Mouse (Mus musculus) layer of hippocampus, adult 11-12 months (tissue): Measurements from ENCODE around the gene Fkbp4.

ENCODE experiments used
- DNase-seq: peaks from one replicate; pipeline ENCODE4 v3.0.0; 2022; ENCODE audit warnings: low spot score

Fkbp4 gene

GRCm38 (mm10) chr6:128438317-128438870 is at the start of gene Fkbp4:
Gene Fkbp4, minus strand, starts transcription at chr6:128438677.
- DNase-seq: peak; percentile 90

GRCm38 (mm10) chr6:128487736-128488135 is 49.3 kb upstream of the Fkbp4 start:
- DNase-seq: no peak

GRCm38 (mm10) chr6:128479463-128480454 is 41.3 kb upstream of the Fkbp4 start:
- peak; percentile 98 for DNase-seq

DNA sequence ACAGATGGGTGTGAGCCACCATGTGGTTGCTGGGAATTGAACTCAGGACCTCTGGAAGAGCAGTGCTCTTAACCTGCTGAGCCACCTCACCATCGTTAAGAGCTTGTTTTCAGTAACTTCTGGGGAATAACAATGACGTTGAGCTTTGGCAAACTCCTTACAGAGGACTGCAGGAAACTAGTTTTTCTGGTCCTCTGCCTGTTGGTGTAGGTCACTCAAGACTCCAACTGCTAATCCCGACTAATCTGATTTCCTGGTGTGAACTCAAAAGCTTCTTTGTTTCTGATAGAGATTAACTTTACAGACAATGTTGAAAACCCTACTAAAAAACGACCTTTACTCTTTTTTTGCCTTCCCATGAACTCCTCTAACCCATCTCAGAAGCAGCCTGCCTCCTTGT is 39.0 kb upstream of the Fkbp4 start:
- DNase-seq: no peak

GRCm38 (mm10) chr6:128474112-128474511 is 35.6 kb upstream of the Fkbp4 start:
- no peak for DNase-seq

GRCm38 (mm10) chr6:128469451-128469850 is 31.0 kb upstream of the Fkbp4 start:
- no peak for DNase-seq

- no peak for DNase-seq
Observed at GRCm38 (mm10) chr6:128467298-128467697, 28.8 kb upstream of the Fkbp4 start.

- DNase-seq: no peak
Observed at GRCm38 (mm10) chr6:128466563-128466962, 28.1 kb upstream of the Fkbp4 start.

DNA sequence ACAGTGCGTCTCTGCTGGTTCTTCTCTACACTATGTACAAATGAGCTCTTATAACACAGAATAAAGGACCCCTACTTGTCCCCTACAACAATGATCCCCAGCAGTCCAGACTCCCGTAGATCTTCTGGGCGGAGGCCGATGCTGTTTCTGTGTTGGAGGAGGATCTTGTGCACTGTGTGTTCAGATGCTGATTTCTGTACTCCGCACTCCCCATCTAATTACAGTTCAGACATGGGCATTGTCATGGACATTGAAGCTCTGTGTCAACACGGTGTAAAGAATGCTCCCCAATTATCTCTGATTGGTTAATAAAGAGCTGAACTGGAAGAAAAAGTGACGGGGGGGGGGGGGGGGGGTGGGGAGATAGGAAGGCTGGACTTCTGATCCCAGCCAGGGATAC is 27.6 kb upstream of the Fkbp4 start:
- DNase-seq: no peak

DNA sequence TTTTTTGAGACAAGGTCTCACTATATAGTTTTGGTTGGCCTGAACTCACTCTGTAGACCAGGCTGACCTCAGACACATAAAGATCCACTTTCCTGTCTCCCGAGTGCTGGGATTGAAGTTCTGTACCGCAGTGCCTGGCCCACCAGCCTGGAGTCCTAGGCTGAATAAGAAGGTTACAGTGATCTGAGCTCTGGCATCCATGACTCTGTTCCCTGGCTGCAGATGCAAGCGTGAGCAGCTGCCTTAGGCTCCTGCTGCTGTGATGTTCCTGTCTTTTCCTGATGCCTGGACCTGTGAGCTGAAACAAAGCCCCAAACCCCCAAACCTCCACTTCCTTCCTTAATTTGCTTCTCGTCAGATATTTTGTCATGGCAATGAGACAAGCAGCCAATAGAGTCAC is 26.5 kb upstream of the Fkbp4 start:
- DNase-seq: no peak

DNA sequence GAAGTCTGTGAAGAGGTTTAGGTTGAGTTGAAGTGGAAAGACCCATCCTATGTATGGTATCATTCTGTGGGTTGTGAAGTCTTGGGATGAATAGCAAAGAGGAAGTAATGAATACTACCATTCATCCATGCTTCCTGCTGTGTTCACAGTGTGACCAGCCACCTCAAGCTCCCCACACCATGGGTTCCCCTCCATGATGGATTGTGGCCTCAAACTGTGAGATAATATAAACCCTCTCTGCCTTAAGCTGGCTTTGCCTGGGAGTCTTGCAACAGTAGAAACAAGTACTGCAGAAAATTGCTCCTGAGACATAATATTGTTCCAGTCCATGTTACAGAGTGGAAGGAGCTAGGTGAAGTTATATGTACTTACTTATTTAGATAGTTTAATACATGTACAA is 23.1 kb upstream of the Fkbp4 start:
- DNase-seq: no peak

DNA sequence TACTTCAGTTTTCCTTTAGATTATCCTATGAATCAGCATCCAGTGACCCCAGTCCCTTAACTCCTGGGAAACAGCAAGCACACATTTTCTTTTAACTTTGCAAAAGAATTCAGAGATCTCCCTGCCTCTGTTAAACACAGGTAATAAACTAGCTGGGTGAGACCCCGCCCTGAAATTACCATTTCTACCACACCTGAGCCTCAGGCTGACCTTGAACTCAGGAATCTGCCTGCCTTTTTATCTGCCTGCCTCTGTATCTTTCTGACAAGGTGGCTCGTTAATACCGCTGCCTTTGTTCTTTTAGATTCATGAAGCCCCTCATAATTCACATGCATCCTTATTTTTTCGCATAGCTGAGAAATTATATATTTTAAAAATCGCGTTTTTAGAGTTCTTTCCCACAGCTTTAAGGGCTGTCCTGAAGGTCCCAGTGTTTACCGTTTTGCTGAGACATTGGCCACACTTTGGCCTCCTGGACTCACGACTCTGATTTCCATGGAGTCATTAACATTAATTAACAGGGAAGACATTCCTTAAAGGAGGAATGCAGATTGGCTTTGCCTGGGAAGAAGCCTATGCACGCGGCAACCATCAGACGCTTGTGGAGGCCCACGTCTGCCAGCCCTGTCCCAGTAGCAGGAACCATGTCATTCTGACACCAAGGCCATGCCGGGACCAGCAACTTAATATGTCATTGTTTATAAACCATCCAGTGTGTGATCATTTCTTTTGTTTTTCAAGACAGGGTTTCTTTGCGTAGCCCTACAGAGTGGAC is 22.4 kb upstream of the Fkbp4 start:
- no peak for DNase-seq

DNA sequence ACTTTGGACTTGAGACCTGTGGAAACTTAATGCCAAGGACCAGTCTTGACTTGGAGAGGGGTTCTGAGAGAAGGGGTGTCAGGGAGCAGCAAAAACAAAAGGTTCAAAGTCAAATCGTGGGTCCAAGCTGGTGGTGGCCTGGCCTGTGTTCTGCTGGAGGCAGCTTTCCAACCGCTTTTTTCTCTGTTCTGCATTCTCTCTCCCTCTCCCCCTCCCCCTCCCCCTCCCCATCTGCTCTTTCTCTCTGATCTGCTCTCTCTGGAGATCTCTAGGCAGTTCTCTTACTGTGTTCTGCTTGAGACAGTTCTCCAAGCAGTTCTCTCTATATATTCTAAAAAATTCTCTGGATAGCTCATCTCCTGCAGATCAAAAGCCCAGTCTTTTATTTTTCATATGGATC is 21.8 kb upstream of the Fkbp4 start:
- DNase-seq: no peak

GRCm38 (mm10) chr6:128457186-128457585 is 18.7 kb upstream of the Fkbp4 start:
- DNase-seq: no peak

- DNase-seq: peak; percentile 41
Observed at GRCm38 (mm10) chr6:128455835-128456605, 17.5 kb upstream of the Fkbp4 start.

DNA sequence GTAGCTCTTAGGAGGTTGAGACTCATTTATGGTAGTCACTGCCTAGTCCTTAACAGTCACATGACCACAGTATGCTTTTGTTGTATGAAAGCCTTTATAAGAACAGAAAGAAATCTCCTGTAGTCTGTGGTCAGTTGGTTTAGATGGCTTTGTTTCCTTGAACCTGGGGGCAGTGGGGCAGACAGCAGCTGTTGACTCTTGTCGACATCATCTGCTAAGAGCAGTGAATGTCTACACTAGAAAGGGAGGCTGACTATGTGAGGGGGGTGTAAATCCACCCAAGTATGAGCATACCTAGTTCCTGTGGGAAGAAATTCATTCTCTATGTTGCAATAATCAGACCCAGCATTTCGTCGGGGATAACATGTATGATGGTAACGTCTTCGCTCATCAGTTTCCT is 8.6 kb upstream of the Fkbp4 start:
- no peak for DNase-seq

- DNase-seq: peak; percentile 71
Observed at GRCm38 (mm10) chr6:128445761-128446535, 7.5 kb upstream of the Fkbp4 start.

DNA sequence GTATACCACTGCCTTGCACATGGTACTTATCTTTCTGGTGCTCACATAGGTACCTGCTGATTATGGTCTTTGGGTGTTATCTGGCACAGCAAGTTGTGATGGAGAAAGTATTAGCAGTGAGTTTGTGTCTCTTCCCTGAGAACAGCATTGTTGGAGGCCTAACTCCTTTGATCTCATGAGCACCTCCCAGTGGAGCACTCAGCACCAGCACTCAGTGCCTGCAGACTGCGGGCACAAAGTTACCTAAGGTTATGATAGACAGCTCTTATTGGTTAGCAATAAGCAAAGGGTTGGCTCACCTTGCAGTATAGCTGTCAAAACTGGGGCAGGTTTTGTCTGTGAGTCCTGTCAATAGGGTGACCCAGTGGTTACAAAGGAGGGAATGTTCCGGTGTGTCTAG is 1.8 kb upstream of the Fkbp4 start:
- DNase-seq: no peak

GRCm38 (mm10) chr6:128438871-128439341 is 429 bp upstream of the Fkbp4 start:
- DNase-seq: no peak

DNA sequence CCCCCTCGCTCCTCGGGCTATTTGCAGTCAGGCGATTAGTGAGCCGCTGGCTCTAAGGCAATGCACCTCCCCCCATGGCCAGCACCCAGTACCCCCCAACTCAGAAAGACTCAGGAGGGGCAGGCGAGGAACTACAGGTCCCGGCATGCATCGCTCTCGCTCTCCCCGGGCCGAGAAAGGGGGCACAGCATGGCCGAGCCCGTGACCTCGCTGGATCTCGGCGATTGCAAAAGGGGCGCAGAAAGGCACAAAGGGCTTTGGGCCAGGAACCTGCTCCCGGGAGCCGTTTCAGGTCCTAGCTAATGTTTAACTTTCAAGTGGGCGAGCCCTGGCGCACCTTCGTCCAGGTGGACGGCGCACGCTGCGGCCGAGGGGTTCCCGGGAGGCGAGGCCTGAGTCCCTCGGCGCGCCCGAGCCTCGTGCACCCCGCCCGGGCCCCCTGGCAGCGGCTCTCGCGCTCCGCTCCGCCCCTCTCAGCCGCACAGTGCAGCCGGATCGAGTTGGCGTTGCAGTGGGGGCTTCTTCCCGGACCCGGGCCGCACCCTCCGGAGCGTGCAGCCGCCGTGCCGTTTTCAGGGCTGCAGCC is 653 bp downstream of the Fkbp4 start:
- peak; percentile 60 for DNase-seq

DNA sequence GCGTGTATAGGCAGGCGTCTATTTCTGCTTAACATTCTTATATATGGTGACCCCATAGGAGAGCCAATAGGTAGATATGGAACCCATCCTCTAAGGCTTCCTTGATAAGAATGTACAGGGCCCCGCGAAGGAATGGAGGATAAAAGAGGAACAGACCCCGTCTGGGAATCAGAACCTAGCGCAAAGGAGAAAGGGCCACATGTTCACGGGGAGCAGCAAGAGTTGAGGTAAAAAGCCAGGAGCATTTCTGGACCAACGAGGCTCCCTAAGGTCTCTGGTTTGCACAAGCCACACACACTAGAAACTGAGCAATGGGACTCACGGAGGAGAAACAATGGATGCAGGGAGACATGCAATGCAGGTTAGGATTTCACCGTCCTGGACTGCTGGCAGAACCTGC is 1.2 kb downstream of the Fkbp4 start:
- DNase-seq: no peak
